Mouse (Mus musculus) limb, embryonic 14.5 days (tissue): ENCODE results near the gene Tedc2. TPM values are rescaled to one million over a fixed set of nuclear protein-coding genes. Genes with fewer than 3 reads are reported as not detected.

Experiments
- ATAC-seq: fragments of 200-750 bp; cut with Nextera tagmentation; 2 replicates; pipeline ENCODE4 v1.8.0; 2017; ENCODE audit warnings: low read depth, moderate number of reproducible peaks, moderate TSS enrichment; ENCODE audit not compliant: low FRiP score
- DNase-seq: peaks from one replicate; pipeline ENCODE4 v3.0.0-alpha.2; 2015; ENCODE audit warnings: low spot score
- H3K27ac ChIP-seq: fragments of 300-500 bp; sonication (generic); replicated peaks from 2 replicates; pipeline ENCODE4 v1.5.1; 2014; ENCODE audit warnings: low read depth, mild to moderate bottlenecking, low read length, moderate library complexity, mixed read lengths
- H3K27me3 ChIP-seq: fragments of 300-500 bp; sonication (generic); 2 replicates; pipeline ENCODE4 v1.6.1; 2014; ENCODE audit warnings: low read length, mixed read lengths; ENCODE audit not compliant: control insufficient read depth, insufficient read depth
- H3K36me3 ChIP-seq: fragments of 300-500 bp; sonication (generic); 2 replicates; pipeline ENCODE4 v1.6.1; 2014; ENCODE audit warnings: mild to moderate bottlenecking, low read length, moderate library complexity, mixed read lengths; ENCODE audit not compliant: control insufficient read depth, insufficient read depth
- H3K4me1 ChIP-seq: fragments of 300-500 bp; sonication (generic); 2 replicates; pipeline ENCODE4 v1.6.1; 2014; ENCODE audit warnings: antibody characterized with exemption, low read length, mixed read lengths; ENCODE audit not compliant: control insufficient read depth, insufficient read depth
- H3K4me2 ChIP-seq: fragments of 300-500 bp; sonication (generic); replicated peaks from 2 replicates; pipeline ENCODE4 v1.6.1; 2014; ENCODE audit warnings: low read depth, mild to moderate bottlenecking, low read length, moderate library complexity; ENCODE audit not compliant: severe bottlenecking
- H3K4me3 ChIP-seq: fragments of 300-500 bp; sonication (generic); replicated peaks from 2 replicates; pipeline ENCODE4 v1.5.1; 2014; ENCODE audit warnings: low read length
- H3K9ac ChIP-seq: fragments of 300-500 bp; sonication (generic); 2 replicates; pipeline ENCODE4 v1.6.1; 2014; ENCODE audit warnings: mild to moderate bottlenecking, low read depth, low read length, moderate library complexity; ENCODE audit not compliant: severe bottlenecking
- H3K9me3 ChIP-seq: fragments of 300-500 bp; sonication (generic); 2 replicates; pipeline ENCODE4 v1.6.1; 2016; ENCODE audit warnings: low read length; ENCODE audit not compliant: control insufficient read depth
- POLR2A ChIP-seq: fragments of 200-500 bp; IDR thresholded peaks from 2 replicates; pipeline ENCODE4 v1.8.0; 2012; ENCODE audit warnings: inconsistent platforms, mild to moderate bottlenecking, moderate library complexity, borderline replicate concordance; ENCODE audit not compliant: insufficient read depth, insufficient read length; ENCODE audit errors: extremely low read depth
- WGBS: fragments of 180-500 bp; shearing (Covaris S2); extraction: QIAGEN DNeasy Blood & Tissue Kit; methylation state at CpG from one replicate; pipeline ENCODE4 v1.1.7; 2014; 5-methylcytosine and 5-hydroxymethylcytosine counted together
- polyA plus RNA-seq, 2 experiments: library from polyadenylated mRNA; depleted of rRNA in 1 of 2; stranded (reverse) in 1 of 2; unstranded in 1 of 2; fragments of >200 nt; fragmentation: Nextera tagmentation in 1 of 2; extraction: Ambion mirVana in 1 of 2; gene quantifications; 2 replicates each; pipeline versions ENCODE4 v1.2.1 to v1.2.3; 2012 to 2014

Tedc2 gene
- 35.4 and 39.2 TPM in 2 replicates for polyA plus RNA-seq (2012; rRNA removed)
- polyA plus RNA-seq (2014; fragmentation: Nextera tagmentation; extraction: Ambion mirVana): 10.2 and 12.2 TPM in 2 replicates

DNA sequence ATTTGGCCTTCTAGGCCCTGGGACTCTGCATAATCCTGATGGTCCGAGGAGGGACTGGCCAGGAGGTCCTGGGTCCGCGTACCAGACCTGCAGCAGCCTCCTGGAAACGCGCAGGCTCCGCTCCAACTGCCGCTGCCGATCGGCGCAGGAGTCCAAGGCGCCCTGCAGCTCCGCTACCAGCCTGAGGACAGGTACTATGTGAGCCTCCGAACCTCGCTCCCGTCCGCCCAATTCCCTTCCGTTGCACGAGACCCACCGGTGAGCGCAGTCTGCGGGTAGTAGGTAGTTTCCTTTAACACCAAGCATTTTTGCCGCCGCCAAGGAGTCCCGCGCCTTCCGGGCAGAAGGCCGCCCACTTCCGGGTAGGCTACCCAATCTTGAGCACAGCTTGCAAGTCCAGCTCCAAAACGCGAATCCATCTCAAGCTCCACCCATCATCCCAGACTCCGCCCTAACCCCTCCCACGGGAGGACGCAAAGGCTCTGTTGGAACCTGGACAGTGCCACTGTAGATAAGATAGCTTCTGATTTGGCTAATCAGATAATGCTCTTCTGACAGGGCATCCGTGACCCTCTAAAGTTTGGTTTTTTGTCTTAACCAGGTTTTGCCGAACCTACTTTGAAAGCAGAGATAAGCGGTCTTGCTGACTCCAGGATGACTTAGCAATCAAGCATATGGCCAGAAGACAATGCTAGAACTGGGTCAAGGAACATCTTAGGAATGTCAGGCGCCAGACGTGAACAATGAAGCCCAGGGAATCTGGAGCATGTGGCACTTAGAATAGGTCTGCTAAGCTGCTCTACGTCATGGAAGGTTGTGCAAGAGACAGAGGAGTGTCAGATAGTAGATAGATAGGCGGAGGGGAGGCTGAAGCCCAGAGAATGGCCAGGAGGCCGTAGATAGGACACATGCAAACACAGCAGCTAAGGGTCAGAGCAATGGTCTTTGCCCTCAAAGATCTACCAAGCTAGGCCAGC is at the start of gene Tedc2:
TSS of gene Tedc2 (minus strand) at position 417 of the 977 bp plus-strand sequence.
- Histone ChIP-seq H3K4me1 (peaks cover 13% of the 10 kb centered on the region), H3K9me3 (no peaks in the 10 kb centered on the region), H3K27ac (no peak within 1 kb of the TSS), H3K27me3 (no peaks in the 10 kb centered on the region), H3K9ac (peak within 1 kb of the TSS; percentile 68), H3K4me2 (peak within 1 kb of the TSS; percentile 91), H3K4me3 (peak within 1 kb of the TSS; percentile 79), H3K36me3 (peaks cover 51% of the 10 kb centered on the region)
- ATAC-seq: peak; percentile 93
- TF ChIP-seq POLR2A: 0 out of 2 replicates have a peak, but pooled peaks have one; percentile 34
- DNase-seq: peak; percentile 92
- WGBS: 5% methylated on average over 41 of the region's 41 CpGs

- no peak overlapping the region for H3K4me2 ChIP-seq
- no peaks in the 10 kb centered on the region for H3K9me3 ChIP-seq
- ATAC-seq (no peak), DNase-seq (no peak)
- no peaks in the 10 kb centered on the region for H3K36me3 ChIP-seq
- no peaks in the 10 kb centered on the region for H3K27me3 ChIP-seq
- 90% methylated on average over 1 of the region's 1 CpGs for WGBS
- H3K9ac ChIP-seq: no peak overlapping the region
- H3K4me1 ChIP-seq: no peaks in the 10 kb centered on the region
- no peak overlapping the region for H3K27ac ChIP-seq
- no peak overlapping the region for H3K4me3 ChIP-seq
- no peak for TF ChIP-seq POLR2A
Observed at GRCm38 (mm10) chr17:24267133-24267532, 46.5 kb upstream of the Tedc2 start.

GRCm38 (mm10) chr17:24264766-24265165 is 44.1 kb upstream of the Tedc2 start:
- DNase-seq (no peak), ATAC-seq (no peak)
- H3K27ac ChIP-seq: no peak overlapping the region
- no peaks in the 10 kb centered on the region for H3K9me3 ChIP-seq
- WGBS: 78% methylated on average over 2 of the region's 2 CpGs
- H3K4me3 ChIP-seq: no peak overlapping the region
- no peak overlapping the region for H3K4me2 ChIP-seq
- 0 out of 2 replicates have a peak, but pooled peaks cover 2% of the 10 kb centered on the region for H3K4me1 ChIP-seq
- H3K27me3 ChIP-seq: no peaks in the 10 kb centered on the region
- TF ChIP-seq POLR2A: no peak
- no peaks in the 10 kb centered on the region for H3K36me3 ChIP-seq
- 0 out of 2 replicates have a peak overlapping the region, but pooled peaks have one; percentile 12 for H3K9ac ChIP-seq

DNA sequence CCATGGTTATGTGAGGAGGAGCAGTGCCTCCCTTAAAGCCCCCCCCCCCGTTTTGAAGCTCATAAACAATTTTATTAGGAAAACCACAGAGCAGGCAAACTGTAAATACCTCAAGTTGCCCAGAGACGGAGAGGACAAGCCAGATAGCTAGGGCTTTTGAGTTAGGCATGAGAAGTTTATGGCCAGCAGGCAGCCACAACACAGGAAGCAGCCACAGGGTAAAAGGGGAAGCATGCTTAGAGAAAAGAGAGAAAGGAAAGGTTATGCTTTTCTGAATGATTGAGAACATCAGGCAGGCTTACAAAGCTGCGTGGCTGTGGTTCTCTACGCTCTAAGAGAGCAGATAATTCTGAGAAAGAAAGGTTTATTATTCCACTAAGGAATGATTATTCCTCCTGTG is 39.9 kb upstream of the Tedc2 start:
- no peak overlapping the region for H3K9ac ChIP-seq
- no peak overlapping the region for H3K4me3 ChIP-seq
- no peak overlapping the region for H3K27ac ChIP-seq
- H3K4me1 ChIP-seq: 0 out of 2 replicates have a peak, but pooled peaks cover 2% of the 10 kb centered on the region
- H3K36me3 ChIP-seq: no peaks in the 10 kb centered on the region
- no peak for DNase-seq
- H3K4me2 ChIP-seq: no peak overlapping the region
- ATAC-seq: no peak
- no peak for TF ChIP-seq POLR2A
- H3K9me3 ChIP-seq: no peaks in the 10 kb centered on the region
- no peaks in the 10 kb centered on the region for H3K27me3 ChIP-seq
- WGBS: 29% methylated on average over 4 of the region's 4 CpGs

DNA sequence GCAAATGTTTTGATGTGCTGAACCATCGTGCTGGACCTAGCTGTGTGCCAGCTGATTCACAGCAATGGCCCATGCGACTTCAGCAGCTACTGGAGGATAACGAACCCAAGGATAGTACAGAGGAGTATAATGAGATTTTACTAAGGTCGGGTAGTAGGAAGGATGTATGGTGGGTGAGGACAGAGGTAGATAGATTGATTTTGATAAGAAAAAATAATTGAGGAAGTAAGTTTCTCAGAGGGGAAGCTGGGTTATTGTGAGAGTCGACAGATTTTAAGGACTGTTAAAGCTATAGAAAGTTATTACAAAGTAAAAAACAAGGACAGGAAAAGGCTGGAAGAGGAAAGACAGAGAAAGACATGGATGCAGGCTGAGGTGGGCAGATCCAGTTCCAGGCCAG is 39.1 kb upstream of the Tedc2 start:
- Histone ChIP-seq H3K9ac (no peak overlapping the region), H3K4me1 (0 out of 2 replicates have a peak, but pooled peaks cover 2% of the 10 kb centered on the region), H3K4me3 (no peak overlapping the region), H3K36me3 (no peaks in the 10 kb centered on the region), H3K4me2 (no peak overlapping the region), H3K27me3 (no peaks in the 10 kb centered on the region), H3K9me3 (no peaks in the 10 kb centered on the region), H3K27ac (no peak overlapping the region)
- WGBS: 45% methylated on average over 5 of the region's 5 CpGs
- ATAC-seq: no peak
- no peak for DNase-seq
- no peak for TF ChIP-seq POLR2A
